Mouse (Mus musculus): ENCODE measurements around the gene Crim1.

- TF ChIP-seq FLI1 (IDR thresholded peaks at IDR 0.05; ENCODE audit: low read length): no peak
- TF ChIP-seq GATA1 (IDR thresholded peaks at IDR 0.05; ENCODE audit: borderline replicate concordance, low read length): no peak
These were observed 209.9 kb downstream of the Crim1 start for GRCm38 (mm10) chr17:78409900-78410299.
